Mouse (Mus musculus) frontal cortex, adult 2 months (tissue): ENCODE results near the gene Ube2z. TPM values are rescaled to one million over a fixed set of nuclear protein-coding genes. Genes with fewer than 3 reads are reported as not detected.
A peak's percentile ranks its signal among the peaks of the same experiment; 100 is the strongest.
"Not testable (repeated sequence)": the region's sequence is repeated elsewhere in the genome, so short reads cannot be mapped to it uniquely, and the experiment has no call there.

Experiments used
- DNase-seq, 2 experiments: peaks; one replicate each; pipeline ENCODE4 v3.0.0; 2022; ENCODE audit warnings: low spot score in 1 of 2; ENCODE audit errors: extremely low spot score in 1 of 2
- polyA plus RNA-seq: library from polyadenylated mRNA; depleted of rRNA; stranded (reverse); fragments of >200 nt; gene quantifications from 2 replicates; pipeline ENCODE4 v1.2.3, GENCODE M21; 2012; rRNA removed

The Ube2z gene
- polyA plus RNA-seq = 45.3 and 50.3 TPM in 2 replicates

DNA sequence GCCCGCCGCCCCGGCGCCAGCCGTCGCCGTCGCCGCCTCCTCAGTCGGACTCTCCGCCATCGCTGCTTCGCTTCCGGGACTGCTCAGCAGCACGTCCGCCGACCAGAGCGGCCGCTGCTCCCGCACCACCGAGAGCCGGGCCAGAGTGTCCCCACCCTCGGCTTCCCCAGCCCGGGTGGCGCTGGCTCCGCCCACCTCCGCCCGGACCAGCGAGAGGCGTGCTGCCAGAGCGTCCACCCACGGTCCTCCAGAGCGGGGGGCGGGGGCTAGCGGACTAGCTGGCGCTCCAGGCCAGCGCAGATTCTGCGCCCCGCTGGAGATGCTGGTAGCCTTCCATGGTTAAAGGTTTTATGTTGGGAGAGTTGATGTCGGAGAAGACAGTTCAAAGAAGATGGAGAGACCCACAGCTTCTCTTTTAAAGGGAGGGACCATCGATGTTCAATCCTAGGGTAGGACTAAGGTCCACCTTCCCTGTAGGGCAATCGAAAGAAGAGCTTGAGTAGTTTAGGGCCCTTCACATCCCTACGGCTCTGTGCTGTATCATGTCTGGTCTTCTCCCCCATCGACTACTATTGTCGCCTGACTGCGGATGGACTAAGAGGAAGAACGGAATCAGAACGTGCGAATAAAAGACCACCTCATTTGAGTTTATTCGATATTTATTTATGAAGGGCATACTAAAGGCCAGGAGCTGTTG, at the start of gene Ube2z:
Gene Ube2z (minus strand): TSS at position 174 of the 697 bp plus-strand sequence.
- DNase-seq = peak; percentile 90 to 98

DNA sequence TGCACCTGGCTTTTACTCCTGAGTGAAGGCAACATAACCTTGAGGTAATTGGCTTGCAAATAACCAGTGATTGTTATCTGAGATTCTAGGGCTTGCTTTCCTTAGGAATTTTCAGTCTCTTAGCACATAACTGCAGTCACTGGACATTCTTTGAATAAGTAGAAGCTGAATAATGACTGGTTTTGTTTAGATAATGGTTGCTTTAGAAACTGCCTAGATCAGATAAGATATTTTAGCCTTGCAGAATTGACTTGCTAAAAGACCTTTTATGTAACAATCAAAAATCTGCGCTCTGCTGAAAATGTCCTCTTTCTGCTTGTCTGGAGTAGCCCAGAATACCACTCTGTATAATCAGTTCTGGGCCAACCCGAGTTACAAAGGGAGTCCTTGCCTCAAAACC, 48.9 kb upstream of the Ube2z start:
- DNase-seq = no peak

DNA sequence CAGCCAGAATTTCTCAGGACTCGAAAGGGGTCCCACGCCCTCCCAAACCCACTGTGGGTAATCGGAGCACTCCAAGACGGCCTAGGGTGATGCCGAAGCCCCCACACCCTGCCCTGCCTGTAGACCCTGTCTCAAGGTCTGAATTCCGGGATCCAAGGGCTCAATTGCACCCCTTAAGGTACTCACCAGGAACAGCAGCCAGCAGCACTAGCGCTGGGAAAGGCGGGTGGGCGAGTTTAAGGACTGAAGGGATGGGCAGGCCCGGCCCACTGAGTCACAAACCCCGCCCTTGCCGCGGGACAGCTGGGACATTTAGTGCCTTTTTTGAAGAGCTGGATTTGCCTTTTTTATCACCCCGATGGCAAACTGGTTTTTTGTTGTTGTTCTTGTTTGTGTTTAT, 46.6 kb upstream of the Ube2z start, which contains the start of gene Calcoco2:
Gene Calcoco2 (minus strand): TSS at position 214 of the 400 bp plus-strand sequence.
- no peak for DNase-seq

DNA sequence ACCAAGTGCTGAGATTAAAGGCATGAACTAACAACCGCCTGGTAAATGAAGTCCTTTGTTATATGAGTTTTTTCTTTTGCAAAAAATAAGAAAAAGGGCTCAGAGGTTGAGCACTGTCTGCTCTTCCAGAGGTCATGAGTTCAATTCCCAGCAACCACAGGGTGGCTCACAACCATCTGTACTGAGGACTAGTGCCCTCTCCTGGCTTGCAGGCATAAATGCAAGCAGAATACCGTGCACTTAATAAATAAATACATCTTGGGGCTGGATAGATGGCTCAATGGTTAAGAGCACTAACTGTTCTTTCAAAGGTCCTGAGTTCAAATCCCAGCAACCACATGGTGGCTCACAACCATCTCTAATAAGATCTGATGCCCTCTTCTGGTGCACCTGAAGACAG, 45.8 kb upstream of the Ube2z start:
- DNase-seq = not testable (repeated sequence)

DNA sequence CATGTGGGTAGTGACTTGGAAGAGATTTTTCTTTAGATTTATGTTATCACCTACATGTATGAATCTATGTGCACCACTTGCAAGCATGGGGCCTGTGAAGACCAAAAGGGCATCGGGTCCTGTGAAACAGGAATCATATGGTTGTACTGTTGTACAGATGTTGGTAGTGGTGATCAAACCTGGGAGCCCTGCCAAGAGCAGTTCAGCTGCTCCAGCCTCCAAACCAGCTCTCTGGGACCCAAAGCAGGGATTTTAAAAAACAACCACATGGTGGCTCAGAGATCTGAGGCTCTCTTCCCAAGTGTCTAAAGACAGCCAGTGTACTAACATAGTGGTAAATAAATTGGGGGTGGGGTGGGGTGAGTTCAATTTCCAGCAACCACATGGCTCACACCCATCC, 43.2 kb upstream of the Ube2z start:
- DNase-seq = no peak

DNA sequence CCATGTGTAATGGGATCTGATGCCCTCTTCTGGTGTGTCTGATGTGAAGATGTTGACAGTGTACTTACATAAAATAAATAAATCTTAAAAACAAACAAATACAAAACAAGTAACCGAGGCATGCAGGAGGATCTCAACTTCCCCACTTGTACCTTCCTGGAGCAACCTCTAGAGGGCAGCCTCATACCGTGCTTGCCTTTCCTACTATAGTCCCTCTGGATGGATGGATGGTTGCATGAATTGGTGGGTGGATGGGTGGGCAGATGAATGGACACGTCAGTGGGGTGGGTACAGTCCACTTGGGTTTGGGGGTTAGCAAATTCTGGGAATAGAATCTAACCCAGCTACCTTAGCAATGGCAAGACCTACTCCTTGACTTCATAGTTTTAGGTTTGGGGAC, 28.2 kb upstream of the Ube2z start:
- DNase-seq = peak in 1 of 2 experiments; percentile 56

DNA sequence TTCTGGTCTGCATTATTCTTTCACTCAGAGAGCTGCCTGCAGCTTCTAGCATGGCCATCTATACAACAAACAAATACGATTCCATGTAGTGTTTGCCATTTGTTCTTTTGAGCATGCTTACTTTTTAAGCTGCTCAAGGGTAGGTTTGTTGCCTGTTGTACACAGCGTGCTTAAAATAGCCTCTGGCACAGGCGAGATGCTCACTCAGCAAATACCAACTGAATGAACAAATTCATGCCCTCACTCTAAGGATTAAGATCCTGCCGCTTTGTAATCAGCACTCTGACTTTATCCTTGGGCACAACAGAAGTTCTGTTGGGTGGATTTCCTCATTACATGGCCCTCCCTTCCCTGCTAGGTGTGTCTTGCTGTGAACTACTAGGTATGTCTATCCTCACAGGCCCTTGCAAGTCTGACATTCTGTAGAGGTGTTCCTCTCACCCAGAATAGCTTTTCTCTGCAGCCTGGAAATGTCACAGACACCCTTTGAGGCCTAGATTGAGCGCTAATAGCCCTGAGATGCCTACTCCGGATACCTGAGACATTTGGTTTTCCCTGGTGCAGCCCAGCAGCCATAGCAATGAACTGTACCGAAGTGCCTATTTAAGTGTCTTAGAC, 27.6 kb upstream of the Ube2z start:
- DNase-seq = no peak

DNA sequence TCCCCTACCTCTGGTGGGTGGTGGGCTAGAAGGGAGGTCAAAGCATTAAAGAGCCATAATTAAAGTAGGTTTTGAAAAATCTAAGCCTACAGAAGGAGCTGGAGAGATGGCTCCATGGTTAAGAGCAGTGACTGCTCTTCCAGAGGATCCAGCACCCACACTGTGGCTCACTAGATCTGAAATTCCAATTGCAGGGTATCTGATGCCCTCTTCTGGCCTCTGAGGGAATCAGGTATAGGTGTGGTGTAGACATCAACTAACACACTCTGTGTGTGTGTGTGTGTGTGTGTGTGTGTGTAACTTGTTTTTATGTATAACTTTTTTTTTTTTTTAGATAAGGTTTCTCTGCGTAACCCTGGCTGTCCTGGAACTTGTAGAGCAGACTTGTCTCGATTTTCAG, 25.9 kb upstream of the Ube2z start:
- no peak for DNase-seq

DNA sequence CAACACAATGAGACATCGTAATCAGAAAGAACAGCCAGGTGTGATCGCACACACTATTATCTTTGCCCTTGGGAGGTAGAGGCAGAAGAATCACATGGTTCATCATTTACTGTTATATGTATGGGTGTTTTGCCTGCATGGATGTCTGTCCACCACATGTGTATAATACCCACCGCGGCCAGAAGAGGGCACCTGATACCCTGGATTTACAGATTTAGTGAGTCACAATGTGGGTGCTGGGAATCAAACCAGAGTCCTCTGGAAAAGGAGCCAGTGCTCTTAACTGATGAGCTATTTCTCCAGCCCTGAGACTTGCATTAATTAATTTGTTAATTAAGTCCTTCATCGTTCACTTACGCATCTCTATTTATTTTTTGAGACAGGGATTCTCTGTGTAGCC, 22.8 kb upstream of the Ube2z start:
- DNase-seq = no peak

DNA sequence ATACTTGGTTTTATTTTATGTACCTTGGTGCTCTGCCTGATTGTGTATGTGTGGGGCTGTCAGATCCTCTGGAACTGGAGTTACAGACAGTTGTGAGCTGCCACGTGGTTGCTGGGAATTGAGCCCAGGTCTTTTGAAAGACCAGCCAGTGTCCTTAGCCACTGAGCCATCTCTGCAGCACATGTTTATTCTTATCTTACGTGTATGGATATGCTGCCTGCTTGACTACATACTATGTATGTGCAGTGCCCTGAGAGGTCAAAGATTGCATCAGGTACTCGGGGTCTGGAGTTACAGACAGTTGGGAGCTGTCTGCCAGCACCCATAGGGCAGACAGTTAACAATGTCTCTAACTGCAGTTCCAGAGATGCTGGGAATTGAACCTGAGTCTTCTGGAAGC, 17.5 kb upstream of the Ube2z start:
- no peak for DNase-seq

DNA sequence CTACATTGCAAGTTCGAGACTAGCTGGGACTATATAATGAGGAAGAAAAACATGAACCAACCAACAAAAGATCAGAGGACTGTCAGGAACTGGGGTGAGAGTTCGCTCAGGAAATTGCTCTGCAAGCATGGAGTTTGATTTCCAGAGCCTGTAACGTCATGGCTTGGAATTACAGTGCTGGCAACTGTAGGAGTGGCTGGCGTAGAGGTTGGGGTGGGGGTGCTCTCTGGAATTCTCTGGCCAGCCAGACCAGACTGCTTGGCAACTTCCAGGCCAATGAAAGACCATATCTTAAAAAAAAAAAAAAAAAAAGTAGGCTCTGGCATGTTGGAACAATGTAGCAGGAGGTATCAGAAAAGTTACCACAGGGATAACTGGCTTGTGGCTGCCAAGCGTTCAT, 15.5 kb upstream of the Ube2z start:
- no peak for DNase-seq

DNA sequence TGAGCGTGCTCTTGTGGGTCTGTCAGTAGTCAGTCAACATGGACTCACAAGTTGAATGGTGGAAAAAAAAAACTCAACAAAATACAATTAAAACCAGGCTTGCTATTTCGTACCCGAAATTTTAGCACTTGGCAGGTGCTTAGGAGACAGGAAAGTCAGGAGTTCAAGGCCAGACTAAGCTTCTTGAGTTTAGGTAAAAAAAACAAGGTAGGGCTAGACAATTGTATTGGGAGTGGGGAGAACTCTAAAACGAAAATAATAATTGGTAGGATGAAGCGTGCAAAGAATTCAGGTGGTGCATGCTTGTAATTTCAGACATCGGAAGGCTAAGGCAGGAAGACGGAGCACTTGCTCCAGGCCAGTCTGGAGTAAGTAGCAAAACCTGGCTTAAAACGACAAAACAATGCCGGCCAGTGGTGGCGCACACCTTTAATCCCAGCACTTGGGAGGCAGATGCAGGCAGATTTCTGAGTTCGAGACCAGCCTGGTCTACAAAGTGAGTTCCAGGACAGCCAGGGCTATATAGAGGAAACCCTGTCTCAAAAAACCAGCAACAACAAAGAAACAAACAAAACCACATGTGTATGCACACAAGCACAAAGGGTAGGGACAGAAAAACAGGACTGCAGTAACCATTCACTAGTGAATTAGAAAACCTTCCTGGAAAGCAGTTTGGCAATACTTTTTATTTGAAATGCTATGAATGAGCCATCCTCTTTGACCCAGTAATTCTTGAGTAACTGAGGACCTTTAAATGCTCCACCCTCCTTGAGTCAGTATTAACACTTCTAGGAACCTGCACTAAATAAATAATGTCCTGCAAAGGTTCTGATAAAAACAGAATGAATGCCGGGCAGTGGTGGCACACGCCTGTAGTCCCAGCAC, 11.3 kb upstream of the Ube2z start:
- DNase-seq = no peak

DNA sequence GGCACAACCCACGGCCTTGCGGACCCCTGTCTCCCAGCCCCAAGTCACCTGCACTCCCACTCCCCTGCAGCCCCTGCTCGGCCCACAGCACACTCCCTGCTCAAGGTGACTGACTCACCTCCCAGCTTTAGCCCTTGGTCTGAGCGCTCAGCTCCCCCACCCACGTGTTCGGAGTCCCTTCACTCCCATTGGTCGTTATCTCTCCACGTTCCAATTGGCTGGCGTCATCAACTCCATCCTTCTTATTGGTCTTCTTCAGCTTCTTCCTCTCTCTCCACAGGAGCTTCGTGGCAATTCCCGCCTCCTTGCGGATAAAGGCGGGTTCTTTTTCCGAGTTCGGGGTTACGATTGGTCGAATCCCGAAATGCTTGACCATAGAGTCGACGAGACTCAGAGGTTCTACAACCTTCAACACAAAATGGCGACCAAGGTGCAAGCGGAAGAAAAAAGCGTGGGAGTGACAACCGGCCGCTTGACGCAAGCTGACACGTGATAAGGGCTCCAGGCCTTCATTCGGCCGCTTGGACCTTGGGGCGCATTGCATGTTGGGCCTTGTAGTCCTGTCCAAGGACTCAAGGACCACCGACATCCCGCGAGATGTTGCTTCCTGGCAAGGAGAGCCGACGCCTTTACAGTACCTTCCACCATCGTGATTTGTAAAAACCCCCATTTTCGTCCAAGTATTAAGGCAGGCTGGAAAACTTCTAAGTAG, 10.5 kb upstream of the Ube2z start, which contains the start of gene Atp5g1:
Gene Atp5g1 (minus strand): TSS at position 162 of the 712 bp plus-strand sequence.
- DNase-seq = peak; percentile 100

DNA sequence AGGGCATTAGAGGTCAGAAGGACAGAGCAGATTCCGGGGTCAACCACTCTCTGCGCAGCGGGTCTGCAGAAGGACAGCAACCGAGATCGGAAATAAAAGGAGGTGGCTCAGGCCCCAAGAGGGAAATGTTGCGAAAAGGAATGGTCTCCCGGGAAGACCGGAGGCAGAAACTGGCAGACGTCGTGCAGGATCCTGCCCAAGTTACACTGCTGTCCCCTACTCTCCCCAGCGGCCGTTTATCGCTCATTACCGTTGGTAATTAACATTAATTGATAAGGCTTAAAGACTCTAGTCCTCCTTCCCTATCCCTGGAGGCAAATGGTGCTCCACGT, 10.0 kb upstream of the Ube2z start:
- peak in 1 of 2 experiments; percentile 23 for DNase-seq

DNA sequence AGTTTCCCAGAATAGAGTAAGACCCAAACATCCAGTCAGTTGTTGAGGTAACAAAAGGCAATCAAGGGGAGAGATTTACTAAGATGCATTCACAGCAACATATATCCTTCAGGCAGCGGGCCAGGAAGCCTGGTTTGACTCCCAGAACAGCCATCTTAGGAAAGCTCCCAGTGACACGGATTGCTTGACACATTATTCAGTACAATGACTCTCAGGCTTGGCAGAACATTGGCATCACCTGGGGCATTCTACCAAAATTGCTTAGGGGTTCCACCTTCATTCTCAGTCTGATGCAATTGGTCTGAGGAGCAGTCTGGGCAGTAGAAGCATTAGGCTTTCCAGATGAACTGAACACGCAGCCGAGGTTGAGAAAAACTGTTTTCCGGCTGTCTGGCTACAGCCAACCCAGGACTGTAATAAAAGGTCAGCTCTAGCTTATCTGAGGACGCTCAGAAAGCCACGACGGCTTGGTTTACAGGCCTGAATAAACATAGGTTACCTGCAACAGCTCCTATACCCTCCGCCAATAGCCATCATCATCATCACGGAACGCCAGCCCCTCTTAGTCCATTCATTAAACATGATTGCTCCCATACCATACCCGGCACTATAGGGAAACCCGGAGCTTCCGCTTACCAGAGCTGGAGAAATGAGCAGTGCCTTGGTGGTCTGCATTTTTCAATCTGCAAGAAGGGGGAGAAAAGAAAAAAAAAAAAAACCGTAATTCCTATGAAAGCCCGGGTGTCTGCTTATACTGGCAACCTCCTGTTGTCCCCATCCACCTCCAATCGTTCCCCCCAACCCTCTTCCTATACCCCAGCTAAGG, 9.4 kb upstream of the Ube2z start:
- DNase-seq = peak in 1 of 2 experiments; percentile 32

DNA sequence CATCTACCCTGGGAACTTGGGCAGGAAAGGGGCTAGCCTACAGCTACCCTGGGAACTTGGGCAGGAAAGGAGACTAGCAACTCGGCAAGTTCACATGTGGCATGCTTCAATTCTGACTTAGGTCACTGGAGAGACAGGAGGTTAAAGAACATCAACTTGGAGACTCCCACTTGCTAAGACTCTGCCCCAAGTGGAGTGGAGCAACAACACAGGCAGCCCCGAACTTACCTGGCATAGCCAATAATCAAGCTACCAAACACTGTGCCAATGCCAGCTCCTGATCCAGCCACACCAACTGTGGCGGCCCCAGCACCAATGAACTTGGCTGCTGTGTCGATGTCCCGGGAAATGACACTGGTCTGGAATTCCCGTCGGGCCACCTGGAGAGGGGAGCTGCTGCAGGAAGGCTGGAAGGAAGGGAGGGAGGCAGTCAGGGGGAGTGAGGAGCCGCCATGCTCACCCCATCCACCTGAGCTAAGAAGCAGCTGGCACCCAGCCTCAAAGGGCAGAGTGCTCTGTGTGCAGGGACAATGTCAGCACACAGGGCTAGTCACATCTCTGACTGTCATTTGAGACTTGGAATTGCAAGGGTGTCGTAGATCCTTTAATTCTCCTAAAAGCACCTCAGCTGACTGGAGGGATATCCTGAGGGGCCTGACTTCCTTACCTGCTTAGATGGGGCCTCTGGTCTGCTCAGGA, 8.3 kb upstream of the Ube2z start:
- no peak for DNase-seq

DNA sequence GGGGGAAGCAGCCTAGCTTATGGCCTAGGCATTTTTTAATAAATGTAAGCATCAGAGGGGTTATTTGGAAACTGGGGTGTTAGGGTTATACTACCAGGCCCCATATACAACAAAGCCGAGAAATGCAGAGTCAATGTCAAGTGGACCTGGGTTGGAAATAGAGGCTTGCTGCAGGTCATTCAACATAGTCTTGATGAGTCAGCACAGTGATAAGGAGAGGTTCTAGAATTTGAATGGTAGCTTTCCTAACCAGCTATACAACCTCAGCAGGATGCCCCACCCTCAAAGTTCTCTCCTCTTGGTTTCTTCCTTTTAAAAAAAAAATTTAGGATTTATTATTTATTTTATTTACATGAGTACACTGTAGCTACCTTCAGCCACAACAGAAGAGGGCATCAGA, 5.8 kb upstream of the Ube2z start:
- no peak for DNase-seq

DNA sequence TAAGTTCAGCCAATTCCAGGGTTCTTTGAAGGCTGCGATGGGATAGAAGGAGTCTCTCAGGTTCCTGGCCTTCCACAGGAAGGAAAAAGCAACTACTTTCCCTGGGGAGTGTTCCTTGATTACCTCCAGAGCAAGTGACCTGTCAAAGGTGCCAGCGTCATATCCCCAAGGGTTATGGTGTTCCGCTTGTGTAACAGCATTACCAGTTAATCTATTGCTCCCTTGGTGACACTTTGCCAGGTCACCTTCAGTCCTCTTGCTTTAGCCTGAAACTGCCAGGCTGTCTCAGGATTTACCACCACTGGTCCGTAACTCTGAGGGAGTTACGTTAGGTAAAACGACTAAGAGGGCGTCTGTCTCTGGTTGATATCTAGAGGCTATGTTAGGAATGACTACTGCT, 5.2 kb upstream of the Ube2z start:
- no peak for DNase-seq

DNA sequence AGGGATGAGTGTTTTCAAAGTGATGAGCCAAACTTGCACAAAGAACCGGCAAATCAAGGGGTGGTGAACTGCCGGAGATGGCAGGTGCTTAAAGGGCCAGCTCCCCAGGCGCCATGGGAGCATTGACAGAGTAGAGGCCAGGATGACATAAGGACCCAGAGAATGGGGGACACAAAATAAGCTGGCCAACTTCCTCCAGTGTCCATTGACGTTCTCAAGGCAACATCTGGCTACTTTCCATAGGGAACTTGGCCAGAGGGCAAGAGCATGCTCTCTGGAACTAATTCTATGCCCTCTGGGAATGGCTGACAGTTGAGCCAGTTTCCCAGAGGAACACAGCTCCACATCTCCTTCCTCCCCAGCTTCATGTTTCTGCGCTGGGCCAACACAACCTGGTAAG, 3.0 kb upstream of the Ube2z start:
- DNase-seq = no peak
